Mouse (Mus musculus): ENCODE measurements around the gene Saysd1.

DNA sequence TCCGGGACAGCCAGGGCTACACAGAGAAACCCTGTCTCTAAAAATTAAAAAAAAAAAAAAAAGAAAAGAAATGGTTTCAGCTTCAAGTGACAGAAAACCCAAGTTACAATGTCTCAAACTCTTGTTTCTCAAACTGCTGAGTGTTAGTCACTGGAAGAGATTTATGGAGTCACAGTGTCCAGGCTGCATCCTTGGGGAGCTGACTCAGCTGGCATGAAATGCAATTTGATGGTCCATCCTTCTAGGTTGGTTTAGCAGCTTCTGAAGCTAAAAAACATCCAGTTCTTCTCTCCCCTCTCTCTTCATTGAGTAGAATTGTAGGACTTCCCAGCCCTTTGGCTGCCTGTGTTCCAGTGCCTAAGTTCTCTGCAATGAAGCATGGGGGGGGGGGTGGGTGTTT, 94.3 kb downstream of the Saysd1 start:
- no peak for TF ChIP-seq CTCF (IDR thresholded peaks at IDR 0.05)
- TF ChIP-seq EP300 (IDR thresholded peaks at IDR 0.05; ENCODE audit: insufficient read depth, low read depth, low read length) = no peak
- no peak for TF ChIP-seq POLR2A (IDR thresholded peaks at IDR 0.05; ENCODE audit: insufficient read depth, low read depth, low read length)
